Mouse (Mus musculus): ENCODE results near the gene Manf. TPM values are rescaled to one million over a fixed set of nuclear protein-coding genes. Genes with fewer than 3 reads are reported as not detected.

Gene Manf
- polyA plus RNA-seq, 1 experiment from 2014 or later, result 194 TPM

GRCm38 (mm10) chr9:106821050-106821617 is 70.6 kb downstream of the Manf start:
- 0 out of 2 replicates have a peak, but pooled peaks cover 5% of the 10 kb centered on the region for H3K4me1 ChIP-seq
- no peaks in the 10 kb centered on the region for H3K9me3 ChIP-seq
- 57% methylated on average over 15 of the region's 15 CpGs for WGBS
- H3K9ac ChIP-seq (replicated peaks), result 0 out of 2 replicates have a peak overlapping the region, but pooled peaks have one; percentile 32
- H3K36me3 ChIP-seq, result no peaks in the 10 kb centered on the region
- no peaks in the 10 kb centered on the region for H3K27me3 ChIP-seq
- no peak overlapping the region for H3K27ac ChIP-seq (replicated peaks)
- peak overlapping the region; percentile 50 for H3K4me2 ChIP-seq (replicated peaks)
- peak overlapping the region; percentile 91 for H3K4me3 ChIP-seq
- no peak for ATAC-seq (ENCODE audit: low FRiP score, low read depth)

GRCm38 (mm10) chr9:106819201-106819600 is 72.6 kb downstream of the Manf start:
- Histone ChIP-seq H3K27me3 (no peaks in the 10 kb centered on the region), H3K4me2 (replicated peaks) (no peak overlapping the region), H3K9ac (replicated peaks) (no peak overlapping the region), H3K36me3 (no peaks in the 10 kb centered on the region), H3K4me1 (0 out of 2 replicates have a peak, but pooled peaks cover 5% of the 10 kb centered on the region), H3K9me3 (no peaks in the 10 kb centered on the region), H3K27ac (replicated peaks) (no peak overlapping the region), H3K4me3 (no peak overlapping the region)
- 89% methylated on average over 1 of the region's 1 CpGs for WGBS
- no peak for ATAC-seq (ENCODE audit: low FRiP score, low read depth)

GRCm38 (mm10) chr9:106818191-106818590 is 73.6 kb downstream of the Manf start:
- WGBS, result 77% methylated on average over 6 of the region's 6 CpGs
- 0 out of 2 replicates have a peak, but pooled peaks cover 5% of the 10 kb centered on the region for H3K4me1 ChIP-seq
- H3K4me3 ChIP-seq, result no peak overlapping the region
- H3K36me3 ChIP-seq, result no peaks in the 10 kb centered on the region
- no peak overlapping the region for H3K4me2 ChIP-seq (replicated peaks)
- H3K27me3 ChIP-seq, result no peaks in the 10 kb centered on the region
- no peak overlapping the region for H3K9ac ChIP-seq (replicated peaks)
- H3K9me3 ChIP-seq, result no peaks in the 10 kb centered on the region
- H3K27ac ChIP-seq (replicated peaks), result no peak overlapping the region
- ATAC-seq (ENCODE audit: low FRiP score, low read depth), result no peak

GRCm38 (mm10) chr9:106806503-106806902 is 85.3 kb downstream of the Manf start:
- no peaks in the 10 kb centered on the region for H3K4me1 ChIP-seq
- no peak overlapping the region for H3K9ac ChIP-seq (replicated peaks)
- no peak overlapping the region for H3K27ac ChIP-seq (replicated peaks)
- H3K27me3 ChIP-seq, result no peaks in the 10 kb centered on the region
- H3K9me3 ChIP-seq, result peaks cover 16% of the 10 kb centered on the region
- H3K36me3 ChIP-seq, result no peaks in the 10 kb centered on the region
- no peak overlapping the region for H3K4me3 ChIP-seq
- H3K4me2 ChIP-seq (replicated peaks), result no peak overlapping the region
- 82% methylated on average over 4 of the region's 4 CpGs for WGBS
- no peak for ATAC-seq (ENCODE audit: low FRiP score, low read depth)

GRCm38 (mm10) chr9:106790831-106791230 is 100.9 kb downstream of the Manf start:
- Histone ChIP-seq H3K27me3 (no peaks in the 10 kb centered on the region), H3K4me3 (no peak overlapping the region), H3K4me1 (peaks cover 14% of the 10 kb centered on the region), H3K4me2 (replicated peaks) (no peak overlapping the region), H3K9ac (replicated peaks) (no peak overlapping the region), H3K36me3 (no peaks in the 10 kb centered on the region), H3K9me3 (no peaks in the 10 kb centered on the region), H3K27ac (replicated peaks) (no peak overlapping the region)
- no peak for ATAC-seq (ENCODE audit: low FRiP score, low read depth)
- WGBS, result 78% methylated on average over 6 of the region's 6 CpGs

GRCm38 (mm10) chr9:106789363-106789762 is 102.4 kb downstream of the Manf start:
- H3K4me2 ChIP-seq (replicated peaks), result peak overlapping the region; percentile 93
- H3K4me1 ChIP-seq, result peaks cover 14% of the 10 kb centered on the region
- no peaks in the 10 kb centered on the region for H3K27me3 ChIP-seq
- WGBS, result 17% methylated on average over 10 of the region's 10 CpGs
- peak overlapping the region; percentile 97 for H3K9ac ChIP-seq (replicated peaks)
- no peaks in the 10 kb centered on the region for H3K36me3 ChIP-seq
- H3K4me3 ChIP-seq, result peak overlapping the region; percentile 82
- no peaks in the 10 kb centered on the region for H3K9me3 ChIP-seq
- H3K27ac ChIP-seq (replicated peaks), result 0 out of 2 replicates have a peak overlapping the region, but pooled peaks have one; percentile 88
- ATAC-seq (ENCODE audit: low FRiP score, low read depth), result peak; percentile 45

- Histone ChIP-seq H3K4me1 (peaks cover 14% of the 10 kb centered on the region), H3K9ac (replicated peaks) (peak within 1 kb of the TSS; percentile 97), H3K27ac (replicated peaks) (peak within 1 kb of the TSS; percentile 88), H3K4me3 (peak within 1 kb of the TSS; percentile 82), H3K27me3 (no peaks in the 10 kb centered on the region), H3K4me2 (replicated peaks) (peak within 1 kb of the TSS; percentile 93), H3K9me3 (no peaks in the 10 kb centered on the region), H3K36me3 (no peaks in the 10 kb centered on the region)
- peak; percentile 90 for ATAC-seq (ENCODE audit: low FRiP score, low read depth)
- under 1% methylated on average over 47 of the region's 49 CpGs for WGBS
Measured at GRCm38 (mm10) chr9:106788812-106789321, 102.9 kb downstream of the Manf start, which contains the start of gene Rad54l2. Gene Rad54l2, minus strand, starts transcription at chr9:106789194.

Other genes with a start within 250 kb of the Manf start
- 9.6 and 10.0 TPM in 2 replicates for gene Grm2, start 235.9 kb downstream of the Manf start, polyA plus RNA-seq (2016; fragmentation: Nextera tagmentation; extraction: Ambion mirVana)
- gene Tex264, start 206.1 kb downstream of the Manf start, polyA plus RNA-seq (2016; fragmentation: Nextera tagmentation; extraction: Ambion mirVana), result 26.3 and 30.3 TPM in 2 replicates
- gene Rad54l2, start 102.8 kb downstream of the Manf start, polyA plus RNA-seq (2016; fragmentation: Nextera tagmentation; extraction: Ambion mirVana), result 10.4 and 11.4 TPM in 2 replicates
- gene Dcaf1, start 70.1 kb downstream of the Manf start, polyA plus RNA-seq (2016; fragmentation: Nextera tagmentation; extraction: Ambion mirVana), result 26.8 and 35.3 TPM in 2 replicates
- gene Rbm15b, start 4.6 kb downstream of the Manf start, polyA plus RNA-seq (2016; fragmentation: Nextera tagmentation; extraction: Ambion mirVana), result 33.4 and 39.2 TPM in 2 replicates